Mouse (Mus musculus): ENCODE data around the gene Aqp8.

Aqp8 gene

GRCm38 (mm10) chr7:123499481-123500238 is 37.6 kb downstream of the Aqp8 start:
- DNase-seq: no peak

DNA sequence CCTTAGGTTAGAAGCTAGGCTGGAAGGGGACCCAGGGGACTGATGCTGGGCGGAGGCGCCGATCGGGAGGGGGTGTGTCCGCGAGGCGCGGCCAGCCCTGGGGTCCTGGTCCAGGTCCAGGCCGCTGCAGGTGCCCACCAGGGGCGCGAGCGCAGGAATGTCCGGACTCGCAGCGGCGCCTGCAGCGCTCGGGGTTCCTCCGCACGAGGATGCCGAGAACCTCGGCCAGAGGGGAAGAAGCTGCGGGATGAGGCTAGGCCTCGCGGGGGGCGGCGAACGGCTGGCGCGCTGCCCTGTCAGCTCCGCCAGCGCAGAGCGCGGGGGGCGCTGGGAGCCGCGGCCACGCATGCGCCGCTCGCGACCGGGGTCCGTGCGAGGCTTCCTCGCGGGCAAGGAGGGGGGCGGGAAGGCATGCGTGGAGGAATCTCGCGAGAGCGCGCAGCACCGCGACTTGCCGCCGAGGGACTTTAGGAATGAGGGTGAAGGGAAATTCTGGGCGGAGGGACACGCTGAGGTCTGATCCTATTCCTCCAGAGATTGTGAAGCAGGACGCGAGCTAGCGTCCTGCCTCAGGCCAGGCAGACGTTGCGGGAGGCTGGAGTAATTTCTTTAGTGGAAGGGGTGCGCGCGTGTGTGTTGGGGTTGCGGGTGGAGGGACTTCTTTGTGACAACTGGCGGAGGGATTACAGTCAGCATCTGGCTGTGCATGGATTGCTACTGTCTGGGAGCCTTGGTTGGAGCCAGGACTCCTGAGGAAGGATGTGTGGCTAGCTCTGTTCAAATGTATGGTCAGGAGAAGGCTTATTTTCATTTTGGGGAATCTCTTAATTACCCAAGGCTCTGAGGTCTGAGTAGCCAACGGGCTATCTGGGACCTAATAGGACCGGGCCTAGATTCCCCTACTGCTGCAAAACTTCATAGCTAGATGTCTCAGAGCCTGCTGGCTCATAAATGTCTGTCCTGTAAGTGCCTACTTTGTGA is 38.4 kb downstream of the Aqp8 start, which contains the start of gene Zkscan2:
Zkscan2 (minus strand) TSS at position 211 of the 981 bp plus-strand sequence.
- DNase-seq: peak; percentile 93

GRCm38 (mm10) chr7:123503358-123503757 is 41.3 kb downstream of the Aqp8 start:
- DNase-seq: no peak

DNA sequence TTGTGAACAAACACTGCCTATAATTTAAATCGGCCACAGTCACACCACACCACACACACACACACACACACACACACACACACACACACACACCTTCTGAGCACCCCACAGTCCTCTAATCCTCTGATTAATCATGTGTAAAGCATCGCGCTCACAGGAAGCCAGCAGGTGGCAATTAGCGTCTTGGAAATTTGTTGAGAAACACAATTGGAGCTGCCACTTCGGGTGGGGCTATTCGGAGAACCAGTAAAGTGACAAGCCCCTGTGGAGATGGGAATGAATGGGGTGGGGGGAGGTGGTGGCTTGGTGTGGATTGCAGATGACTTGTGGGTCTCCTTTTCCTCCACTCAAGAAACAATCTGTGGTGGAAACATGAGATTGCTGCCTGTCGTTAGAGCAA is 45.9 kb downstream of the Aqp8 start:
- no peak for DNase-seq
